Mouse (Mus musculus): Measurements from ENCODE around the gene Prmt3. TPM values are rescaled to one million over a fixed set of nuclear protein-coding genes. Genes with fewer than 3 reads are reported as not detected.

Gene Prmt3
- polyA plus RNA-seq (2015; fragmentation: Nextera tagmentation; extraction: Ambion mirVana), result 48.9 and 54.6 TPM in 2 replicates

DNA sequence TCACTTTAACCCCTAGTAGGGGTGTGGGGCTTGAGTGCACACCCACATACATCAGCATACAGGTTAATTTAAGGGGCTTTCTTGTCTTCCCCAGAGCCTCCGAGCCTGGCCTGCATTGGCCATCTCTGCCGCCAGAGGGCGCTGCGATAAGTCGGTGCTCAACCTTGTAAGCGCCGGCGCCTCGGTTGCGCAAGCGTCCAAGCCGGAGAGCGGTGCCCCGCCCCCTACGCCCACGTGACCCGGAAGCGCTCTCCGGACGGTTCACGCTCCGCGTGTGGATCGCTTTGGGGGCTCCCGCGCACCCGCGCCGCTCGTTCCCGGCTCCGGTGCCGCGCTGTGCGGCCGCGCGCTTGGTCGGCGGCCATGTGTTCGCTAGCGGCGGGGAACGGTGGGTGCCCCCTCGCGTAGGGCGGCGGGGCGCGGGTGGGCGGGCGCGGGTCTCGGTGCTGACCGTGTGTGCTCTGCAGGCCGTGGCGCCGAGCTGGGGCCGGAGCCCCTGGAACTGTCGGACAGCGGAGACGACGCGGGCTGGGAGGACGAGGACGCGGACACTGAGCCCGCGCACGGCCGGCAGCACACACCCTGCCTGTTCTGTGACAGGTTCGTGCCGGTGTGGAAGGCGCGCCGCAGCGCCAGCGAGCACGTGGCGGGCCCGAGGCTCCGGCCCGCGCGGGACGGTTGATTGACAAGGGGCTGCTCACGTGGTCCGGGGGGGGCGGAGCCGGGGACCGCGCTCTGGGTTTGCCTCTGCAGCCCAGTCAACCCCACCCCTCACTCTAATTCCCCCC, at the start of gene Prmt3:
TSS of gene Prmt3 (plus strand) at position 233 of the 788 bp plus-strand sequence.
- H3K4me3 ChIP-seq (replicated peaks), result peak within 1 kb of the TSS; percentile 72
- H3K27ac ChIP-seq, result peak within 1 kb of the TSS; percentile 77; the same call in 1 of the 2 replicates
- peaks cover 8% of the 10 kb centered on the region; the same call in 1 of the 2 replicates for H3K36me3 ChIP-seq
- H3K9ac ChIP-seq, result peak within 1 kb of the TSS; percentile 78
- under 1% methylated on average over 86 of the region's 92 CpGs for WGBS
- H3K4me1 ChIP-seq, result peaks cover 12% of the 10 kb centered on the region
- H3K4me2 ChIP-seq, result peak within 1 kb of the TSS; percentile 90
- ATAC-seq (ENCODE audit: insufficient read depth, low FRiP score, low read depth), result peak; percentile 95
- no peaks in the 10 kb centered on the region for H3K27me3 ChIP-seq (replicated peaks)
- no peaks in the 10 kb centered on the region for H3K9me3 ChIP-seq

GRCm38 (mm10) chr7:49734342-49734741, 43.8 kb upstream of the Prmt3 start:
- ATAC-seq (ENCODE audit: insufficient read depth, low FRiP score, low read depth), result no peak
- Histone ChIP-seq H3K27me3 (replicated peaks) (no peaks in the 10 kb centered on the region), H3K9ac (no peak overlapping the region), H3K4me2 (no peak overlapping the region), H3K36me3 (no peaks in the 10 kb centered on the region), H3K4me1 (no peaks in the 10 kb centered on the region), H3K9me3 (no peaks in the 10 kb centered on the region), H3K27ac (no peak overlapping the region), H3K4me3 (replicated peaks) (no peak overlapping the region)
- 48% methylated on average over 4 of the region's 4 CpGs for WGBS

DNA sequence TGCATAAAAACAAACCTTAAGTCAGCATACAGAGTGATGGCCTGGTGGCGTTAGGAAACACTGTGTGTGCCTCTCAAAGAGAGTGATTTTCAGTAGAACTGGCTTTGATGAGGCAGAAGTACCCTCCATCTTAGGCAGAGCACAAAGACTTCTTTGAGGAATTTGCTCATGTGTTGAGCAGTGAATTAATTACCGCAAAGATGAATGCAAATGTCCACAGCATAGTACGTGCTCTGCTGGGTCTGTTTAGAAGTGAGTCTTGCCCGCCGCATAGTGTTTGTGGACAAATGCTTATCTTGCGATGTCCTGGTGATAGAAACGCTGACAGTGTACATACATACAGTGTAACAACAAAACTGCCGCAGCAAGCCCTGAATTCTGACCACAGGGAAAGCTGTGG, 38.7 kb upstream of the Prmt3 start:
- H3K4me2 ChIP-seq, result no peak overlapping the region
- H3K27me3 ChIP-seq (replicated peaks), result no peaks in the 10 kb centered on the region
- H3K9me3 ChIP-seq, result no peaks in the 10 kb centered on the region
- 51% methylated on average over 8 of the region's 8 CpGs for WGBS
- no peaks in the 10 kb centered on the region for H3K4me1 ChIP-seq
- H3K4me3 ChIP-seq (replicated peaks), result no peak overlapping the region
- no peaks in the 10 kb centered on the region for H3K36me3 ChIP-seq
- H3K9ac ChIP-seq, result no peak overlapping the region
- no peak overlapping the region for H3K27ac ChIP-seq
- ATAC-seq (ENCODE audit: insufficient read depth, low FRiP score, low read depth), result no peak

GRCm38 (mm10) chr7:49741474-49741873, 36.7 kb upstream of the Prmt3 start:
- no peaks in the 10 kb centered on the region for H3K4me1 ChIP-seq
- WGBS, result 29% methylated on average over 5 of the region's 5 CpGs
- H3K27me3 ChIP-seq (replicated peaks), result no peaks in the 10 kb centered on the region
- ATAC-seq (ENCODE audit: insufficient read depth, low FRiP score, low read depth), result no peak
- H3K9me3 ChIP-seq, result no peaks in the 10 kb centered on the region
- no peak overlapping the region for H3K9ac ChIP-seq
- no peak overlapping the region for H3K4me3 ChIP-seq (replicated peaks)
- H3K36me3 ChIP-seq, result no peaks in the 10 kb centered on the region
- no peak overlapping the region for H3K27ac ChIP-seq
- no peak overlapping the region for H3K4me2 ChIP-seq

GRCm38 (mm10) chr7:49741923-49742322, 36.2 kb upstream of the Prmt3 start:
- Histone ChIP-seq H3K27me3 (replicated peaks) (no peaks in the 10 kb centered on the region), H3K9me3 (no peaks in the 10 kb centered on the region), H3K9ac (no peak overlapping the region), H3K4me3 (replicated peaks) (no peak overlapping the region), H3K27ac (no peak overlapping the region), H3K36me3 (no peaks in the 10 kb centered on the region), H3K4me2 (no peak overlapping the region), H3K4me1 (no peaks in the 10 kb centered on the region)
- no peak for ATAC-seq (ENCODE audit: insufficient read depth, low FRiP score, low read depth)
- WGBS, result 44% methylated on average over 10 of the region's 10 CpGs

DNA sequence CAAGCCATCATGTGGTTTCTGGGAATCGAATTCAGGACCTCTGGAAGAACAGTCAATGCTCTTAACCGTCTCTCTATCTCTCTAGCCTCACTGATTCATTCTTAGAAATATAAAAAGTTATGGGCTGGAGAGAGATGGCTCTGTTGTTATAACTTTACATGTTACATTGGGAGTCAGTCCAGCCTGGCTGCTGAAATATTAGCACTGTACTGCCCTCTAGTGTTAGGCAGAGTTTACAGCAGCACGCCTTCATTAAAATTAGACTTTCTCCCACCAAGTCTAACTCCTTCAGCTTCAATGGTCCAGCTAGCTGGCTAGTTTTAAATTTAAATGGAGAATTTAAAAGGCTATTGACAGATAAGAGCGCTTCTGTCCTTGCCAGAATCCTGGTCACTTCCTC, 27.0 kb upstream of the Prmt3 start:
- Histone ChIP-seq H3K4me1 (0 out of 2 replicates have a peak, but pooled peaks cover 6% of the 10 kb centered on the region), H3K27me3 (replicated peaks) (peaks cover 4% of the 10 kb centered on the region; the same call in 1 of the 2 replicates), H3K9ac (no peak overlapping the region), H3K36me3 (no peaks in the 10 kb centered on the region), H3K27ac (no peak overlapping the region), H3K4me2 (no peak overlapping the region), H3K4me3 (replicated peaks) (no peak overlapping the region), H3K9me3 (no peaks in the 10 kb centered on the region)
- WGBS, result 7% methylated on average over 4 of the region's 4 CpGs
- ATAC-seq (ENCODE audit: insufficient read depth, low FRiP score, low read depth), result no peak

DNA sequence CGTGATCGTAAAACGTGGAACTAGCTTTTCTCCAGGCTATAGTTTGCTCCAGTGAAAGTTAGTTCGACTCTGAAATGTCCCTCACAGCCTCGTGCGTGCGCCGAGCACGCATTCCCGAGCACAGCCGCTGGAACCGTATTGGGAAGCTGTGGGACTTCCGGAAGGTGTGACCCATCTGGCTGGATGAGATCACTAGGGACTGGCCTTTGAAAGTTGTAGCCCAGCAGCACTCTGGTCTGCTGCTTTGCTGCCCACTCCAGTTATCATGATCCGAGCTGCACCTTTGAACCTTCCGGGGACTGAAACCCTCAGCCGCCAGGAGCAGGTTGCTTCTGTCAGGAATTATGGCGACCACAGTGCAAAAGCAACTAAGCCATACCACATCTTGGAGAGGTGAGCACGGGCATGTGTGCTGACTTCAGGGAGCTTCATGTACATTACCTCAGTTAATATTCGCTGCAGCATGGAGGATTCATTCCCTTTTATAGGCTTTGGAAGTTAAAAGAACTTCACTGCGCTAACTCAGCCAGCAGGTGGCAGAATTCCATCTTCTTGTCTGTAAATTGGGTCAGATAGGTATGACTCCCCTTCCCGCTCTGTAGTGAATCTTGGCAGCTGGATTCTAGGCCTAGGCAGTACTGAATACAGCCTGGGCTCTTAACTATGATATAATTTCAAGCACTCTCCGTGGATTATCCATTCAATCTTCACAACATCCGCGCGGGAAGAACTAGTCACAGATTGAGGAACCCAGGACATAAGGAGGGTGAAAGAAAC, 25.2 kb upstream of the Prmt3 start:
- Histone ChIP-seq H3K4me1 (0 out of 2 replicates have a peak, but pooled peaks cover 6% of the 10 kb centered on the region), H3K4me2 (peak overlapping the region; percentile 39), H3K9ac (no peak overlapping the region), H3K9me3 (no peaks in the 10 kb centered on the region), H3K27me3 (replicated peaks) (peaks cover 4% of the 10 kb centered on the region; the same call in 1 of the 2 replicates), H3K27ac (no peak overlapping the region), H3K36me3 (no peaks in the 10 kb centered on the region), H3K4me3 (replicated peaks) (no peak overlapping the region)
- WGBS, result 29% methylated on average over 25 of the region's 25 CpGs
- ATAC-seq (ENCODE audit: insufficient read depth, low FRiP score, low read depth), result peak; percentile 59

- WGBS, result 5% methylated on average over 9 of the region's 9 CpGs
- H3K4me1 ChIP-seq, result 0 out of 2 replicates have a peak, but pooled peaks cover 6% of the 10 kb centered on the region
These were observed 23.4 kb upstream of the Prmt3 start for GRCm38 (mm10) chr7:49754767-49755166.

GRCm38 (mm10) chr7:49758934-49759571, 19.1 kb upstream of the Prmt3 start, which contains the start of gene Htatip2:
Htatip2 (plus strand) TSS chr7:49759115.
- 1% methylated on average over 41 of the region's 42 CpGs for WGBS
- H3K27ac ChIP-seq, result no peak within 1 kb of the TSS

More at GRCm38 (mm10) chr7:49754767-49755166, 23.4 kb upstream of the Prmt3 start:
- no peak overlapping the region for H3K27ac ChIP-seq
- H3K4me2 ChIP-seq, result no peak overlapping the region
- H3K9ac ChIP-seq, result no peak overlapping the region
- no peaks in the 10 kb centered on the region for H3K9me3 ChIP-seq
- H3K27me3 ChIP-seq (replicated peaks), result peaks cover 4% of the 10 kb centered on the region; the same call in 1 of the 2 replicates
- no peak overlapping the region for H3K4me3 ChIP-seq (replicated peaks)
- no peak for ATAC-seq (ENCODE audit: insufficient read depth, low FRiP score, low read depth)
- H3K36me3 ChIP-seq, result no peaks in the 10 kb centered on the region

DNA sequence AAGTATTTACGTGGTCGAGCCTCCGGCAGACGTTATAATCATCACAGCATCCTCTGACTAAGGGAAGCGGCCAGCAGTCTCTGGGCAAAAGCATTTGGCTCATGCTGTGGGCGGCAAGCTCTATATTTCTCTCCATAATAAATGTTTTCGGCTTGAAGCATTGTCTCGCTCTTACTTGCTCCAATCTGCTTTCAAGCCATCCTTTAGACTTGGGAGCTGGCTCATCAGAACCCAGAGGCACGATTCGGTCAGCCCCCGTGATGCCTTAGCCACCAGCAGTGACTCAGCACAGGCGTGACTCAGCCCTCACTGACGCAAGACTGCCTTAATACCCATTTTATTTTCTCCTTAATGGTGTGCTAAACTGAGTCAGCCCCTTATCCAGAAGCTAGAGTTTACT, 15.5 kb upstream of the Prmt3 start:
- Histone ChIP-seq H3K9me3 (no peaks in the 10 kb centered on the region), H3K4me1 (no peaks in the 10 kb centered on the region), H3K4me3 (replicated peaks) (no peak overlapping the region), H3K4me2 (no peak overlapping the region), H3K9ac (no peak overlapping the region), H3K27ac (no peak overlapping the region), H3K27me3 (replicated peaks) (no peaks in the 10 kb centered on the region), H3K36me3 (no peaks in the 10 kb centered on the region)
- ATAC-seq (ENCODE audit: insufficient read depth, low FRiP score, low read depth), result peak; percentile 31; the same call in 1 of the 2 replicates
- 72% methylated on average over 13 of the region's 13 CpGs for WGBS

More at GRCm38 (mm10) chr7:49758934-49759571, 19.1 kb upstream of the Prmt3 start, which contains the start of gene Htatip2:
- ATAC-seq (ENCODE audit: insufficient read depth, low FRiP score, low read depth), result peak; percentile 78
- Histone ChIP-seq H3K36me3 (no peaks in the 10 kb centered on the region), H3K4me3 (replicated peaks) (peak within 1 kb of the TSS; percentile 56), H3K27me3 (replicated peaks) (no peaks in the 10 kb centered on the region), H3K9ac (peak within 1 kb of the TSS; percentile 35; the same call in 1 of the 2 replicates), H3K4me2 (peak within 1 kb of the TSS; percentile 77), H3K9me3 (no peaks in the 10 kb centered on the region), H3K4me1 (no peaks in the 10 kb centered on the region)

GRCm38 (mm10) chr7:49764011-49764716, 14.0 kb upstream of the Prmt3 start:
- no peak overlapping the region for H3K4me3 ChIP-seq (replicated peaks)
- H3K36me3 ChIP-seq, result no peaks in the 10 kb centered on the region
- no peaks in the 10 kb centered on the region for H3K4me1 ChIP-seq
- H3K4me2 ChIP-seq, result no peak overlapping the region
- peak; percentile 73; the same call in 1 of the 2 replicates for ATAC-seq (ENCODE audit: insufficient read depth, low FRiP score, low read depth)
- WGBS, result 41% methylated on average over 10 of the region's 10 CpGs
- no peaks in the 10 kb centered on the region for H3K27me3 ChIP-seq (replicated peaks)
- 0 out of 2 replicates have a peak overlapping the region, but pooled peaks have one; percentile 16 for H3K27ac ChIP-seq
- H3K9ac ChIP-seq, result no peak overlapping the region
- no peaks in the 10 kb centered on the region for H3K9me3 ChIP-seq

Data from stomach, embryonic 15.5 days (tissue).